Mouse (Mus musculus): ENCODE measurements around the gene Ugt1a8.
"Not testable (repeated sequence)": the region's sequence is repeated elsewhere in the genome, so short reads cannot be mapped to it uniquely, and the experiment has no call there.

The Ugt1a8 gene

DNA sequence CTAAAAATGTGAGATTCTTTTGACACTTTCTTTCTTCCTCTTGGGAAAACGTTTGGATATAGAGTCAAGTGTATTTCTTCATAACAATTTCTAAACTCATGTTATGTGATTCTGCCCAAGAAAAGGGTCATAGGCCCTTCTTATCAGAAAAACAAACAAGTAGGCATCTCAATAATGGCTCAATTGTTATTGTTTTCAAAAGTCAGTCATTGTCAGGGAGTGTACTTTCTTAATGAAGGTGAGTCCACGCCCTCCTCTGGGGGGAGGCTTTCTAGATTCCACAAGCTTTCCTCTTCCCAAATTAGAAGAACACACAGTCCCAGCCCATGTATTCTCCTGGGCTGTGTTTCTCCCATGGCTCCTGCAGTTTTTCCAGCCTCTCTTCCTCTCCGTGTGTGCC is at the start of gene Ugt1a8:
TSS of gene Ugt1a8 (plus strand) at position 301 of the 400 bp plus-strand sequence.
- no peak for DNase-seq

- not testable (repeated sequence) for DNase-seq
Measured at GRCm38 (mm10) chr1:88043044-88043443, 44.6 kb upstream of the Ugt1a8 start.

GRCm38 (mm10) chr1:88044832-88045437 is 42.7 kb upstream of the Ugt1a8 start:
- not testable (repeated sequence) for DNase-seq

DNA sequence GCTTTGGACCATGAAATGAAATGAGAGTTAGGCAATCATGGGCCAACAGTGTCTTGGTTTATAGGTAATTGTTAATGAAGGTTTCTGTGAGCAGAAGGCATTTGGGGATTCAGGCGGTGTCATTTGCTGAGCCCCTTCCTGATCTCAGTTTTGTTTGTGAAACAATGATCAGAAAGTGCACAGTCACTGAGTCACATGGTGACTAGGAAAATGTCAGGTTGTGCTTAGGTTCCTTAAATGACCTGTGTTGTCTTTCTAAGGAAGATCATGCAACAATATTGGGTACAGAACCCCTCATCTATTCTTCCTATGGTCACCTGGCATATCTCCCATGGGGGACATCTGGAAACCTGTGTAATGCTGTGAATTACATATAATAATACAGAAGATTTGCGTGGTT is 40.2 kb upstream of the Ugt1a8 start:
- DNase-seq: not testable (repeated sequence)

GRCm38 (mm10) chr1:88055088-88055487 is 32.5 kb upstream of the Ugt1a8 start, which contains the start of gene Ugt1a10:
TSS of gene Ugt1a10 (plus strand) at chr1:88055388.
- DNase-seq: no peak

- not testable (repeated sequence) for DNase-seq
Measured at GRCm38 (mm10) chr1:88066472-88067102, 21.0 kb upstream of the Ugt1a8 start.

DNA sequence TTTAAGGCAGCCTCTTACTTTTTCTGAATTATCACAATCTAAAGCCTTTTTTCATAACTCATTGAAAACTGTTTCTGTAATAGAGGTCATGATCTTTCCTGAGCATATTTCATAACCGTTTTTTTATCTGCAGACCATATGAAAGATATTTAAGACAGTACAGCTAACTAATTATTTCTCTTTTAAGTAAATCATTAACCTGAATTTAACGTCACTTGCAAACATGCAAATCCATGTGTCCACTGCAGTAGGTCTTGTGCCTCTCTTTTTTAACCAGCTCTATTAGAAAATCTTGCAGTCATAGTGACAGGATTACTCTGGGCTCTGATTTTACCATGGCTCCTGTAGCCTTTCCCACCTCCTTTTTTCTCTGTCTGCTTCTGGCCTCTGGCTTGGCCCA is 17.1 kb upstream of the Ugt1a8 start, which contains the start of gene Ugt1a9:
TSS of gene Ugt1a9 (plus strand) at position 306 of the 400 bp plus-strand sequence.
- no peak for DNase-seq

GRCm38 (mm10) chr1:88070902-88071301 is 16.7 kb upstream of the Ugt1a8 start:
- DNase-seq: no peak

GRCm38 (mm10) chr1:88074471-88074870 is 13.1 kb upstream of the Ugt1a8 start:
- no peak for DNase-seq

DNA sequence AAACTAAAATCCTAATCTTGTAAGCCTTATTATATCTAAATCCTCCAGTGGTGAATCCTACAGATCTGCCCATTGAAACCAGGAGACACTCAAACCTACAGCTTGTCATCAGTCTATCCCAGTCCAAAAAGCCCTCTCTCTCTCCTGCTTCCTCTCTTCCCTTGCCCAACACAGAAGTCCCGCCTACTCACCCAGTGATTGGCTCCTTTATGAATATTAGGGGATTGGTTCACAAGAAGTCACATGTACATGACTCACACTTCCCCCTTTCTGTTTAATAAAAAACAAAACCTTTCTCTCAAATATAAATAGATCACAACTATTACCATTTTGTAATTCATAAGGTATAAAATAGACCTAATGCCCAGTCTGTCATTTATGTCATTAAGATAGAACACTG is 10.5 kb upstream of the Ugt1a8 start:
- DNase-seq: no peak

- DNase-seq: no peak
Measured at GRCm38 (mm10) chr1:88081670-88082069, 5.9 kb upstream of the Ugt1a8 start.

GRCm38 (mm10) chr1:88086125-88086524 is 1.5 kb upstream of the Ugt1a8 start:
- DNase-seq: no peak

DNA sequence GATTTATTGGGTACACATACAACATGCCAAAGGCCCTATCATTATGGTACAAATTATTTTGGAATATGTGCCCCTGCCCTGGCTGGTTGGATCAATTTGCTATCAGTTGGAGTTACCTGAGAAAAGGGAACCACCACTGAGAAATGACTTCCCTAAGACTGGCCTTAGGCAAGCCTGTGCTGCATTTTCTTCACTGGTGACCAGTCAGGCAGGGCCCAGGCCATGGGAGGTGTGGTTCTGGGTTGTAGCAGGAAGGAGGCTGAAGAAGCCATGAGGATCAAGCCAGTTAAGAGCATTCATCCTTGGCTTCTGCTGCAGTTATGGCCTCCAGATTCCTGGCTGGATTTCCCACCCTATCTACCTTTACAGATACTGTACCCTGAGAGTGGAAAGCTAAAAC is 4.7 kb downstream of the Ugt1a8 start:
- no peak for DNase-seq

DNA sequence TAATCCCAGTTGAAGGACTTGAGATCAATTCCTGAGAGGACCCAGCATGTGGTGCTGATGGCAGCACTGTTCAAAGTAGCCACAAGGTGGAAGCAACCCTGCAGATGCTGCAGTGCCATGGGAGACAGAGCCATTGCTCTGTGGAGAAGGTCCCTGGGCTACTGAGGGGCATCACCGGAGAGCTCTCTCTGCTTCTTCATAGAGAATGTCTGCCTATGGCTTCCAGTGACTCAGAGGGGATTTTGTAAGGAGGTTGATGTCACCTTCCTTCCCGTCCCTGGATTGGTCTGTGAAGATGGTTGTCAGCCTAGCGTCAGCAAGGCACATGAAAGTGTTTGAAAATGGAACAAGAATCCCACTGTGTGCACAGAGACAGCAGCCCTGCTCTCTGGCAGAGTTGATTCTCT is 6.7 kb downstream of the Ugt1a8 start:
- DNase-seq: not testable (repeated sequence)

DNA sequence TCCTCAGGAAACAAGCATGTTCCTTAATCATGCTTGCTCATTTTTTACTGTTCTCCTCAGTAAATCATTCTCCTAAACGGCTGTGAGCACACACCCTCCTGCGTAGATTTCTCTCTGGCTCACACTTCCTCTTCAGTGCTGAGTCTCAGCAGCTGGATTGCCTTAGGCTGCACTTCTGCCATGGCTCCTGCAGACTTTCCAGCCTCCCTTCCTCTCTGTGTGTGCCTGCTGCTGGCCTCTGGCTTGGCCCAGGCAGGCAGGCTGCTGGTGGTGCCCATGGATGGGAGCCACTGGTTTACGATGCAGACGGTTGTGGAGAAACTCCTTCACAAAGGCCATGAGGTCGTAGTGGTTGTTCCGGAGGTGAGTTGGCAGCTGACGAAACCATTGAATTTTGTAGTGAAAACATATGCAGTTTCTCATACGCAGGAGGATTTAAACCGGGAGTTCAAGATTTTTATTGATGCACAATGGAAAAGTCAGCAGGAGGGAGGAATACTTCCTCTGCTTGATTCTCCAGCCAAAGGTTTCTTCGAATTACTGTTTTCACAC is 7.4 kb downstream of the Ugt1a8 start, which contains the start of gene Ugt1a7c:
TSS of gene Ugt1a7c (plus strand) at position 122 of the 552 bp plus-strand sequence.
- DNase-seq: peak; percentile 2

DNA sequence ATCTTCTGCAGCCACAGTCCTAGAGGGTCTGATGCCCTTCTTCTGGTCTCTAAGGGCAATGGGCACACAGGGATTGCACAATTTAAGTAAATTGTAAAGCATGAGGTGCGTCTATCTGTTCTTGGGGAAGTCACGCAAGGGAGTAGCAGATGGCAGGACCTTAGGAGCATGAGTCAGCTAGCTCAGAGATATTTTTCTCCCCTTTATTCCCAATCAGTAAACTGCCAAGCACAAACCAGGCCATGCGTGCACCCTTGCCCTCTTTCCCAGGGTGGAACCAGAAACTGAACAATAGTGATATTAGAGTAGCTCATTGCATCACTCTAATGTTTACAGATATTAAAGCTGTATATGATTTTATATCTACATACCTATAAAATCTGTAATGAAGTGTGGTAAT is 10.9 kb downstream of the Ugt1a8 start:
- DNase-seq: not testable (repeated sequence)

DNA sequence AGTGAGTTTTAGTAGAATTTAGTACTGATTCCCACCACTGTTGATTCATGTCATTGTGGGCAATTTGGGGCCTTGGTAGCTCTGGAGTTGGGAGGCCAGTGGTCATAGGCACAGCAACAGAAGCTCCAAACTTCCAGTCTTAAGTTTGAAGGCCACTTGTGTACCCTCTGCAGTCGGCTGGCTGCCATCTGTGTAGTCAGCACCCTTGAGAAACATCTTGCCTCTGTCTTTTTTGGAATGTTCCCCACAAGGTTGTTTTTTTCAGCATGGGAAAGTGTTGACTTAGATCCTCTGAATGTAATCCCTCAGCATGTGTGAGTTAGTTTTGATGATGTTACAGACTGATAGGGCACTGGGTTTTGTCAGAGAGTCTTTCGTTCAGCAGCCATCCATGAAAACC is 12.1 kb downstream of the Ugt1a8 start:
- not testable (repeated sequence) for DNase-seq

DNA sequence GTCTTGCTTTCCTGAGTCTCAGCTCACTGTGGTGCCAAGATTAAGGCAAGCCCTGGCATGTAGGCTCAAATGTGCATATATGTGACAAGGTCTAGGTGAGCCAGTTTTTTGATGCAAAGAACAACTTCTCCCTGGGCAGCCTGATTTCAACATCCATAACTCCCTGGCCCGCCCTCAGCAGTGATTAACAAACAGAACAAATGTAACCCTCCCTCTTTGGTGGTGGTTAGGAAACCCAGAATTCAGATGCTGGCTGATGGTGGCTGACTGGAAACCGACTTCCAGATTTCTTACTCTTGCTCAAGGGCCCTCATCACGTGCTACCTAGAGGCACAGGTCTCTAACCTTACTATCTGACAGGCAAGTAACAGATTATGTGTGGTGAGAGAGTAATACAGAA is 15.4 kb downstream of the Ugt1a8 start, which contains the start of gene Ugt1a6b:
TSS of gene Ugt1a6b (plus strand) at position 234 of the 400 bp plus-strand sequence.
- DNase-seq: not testable (repeated sequence)

GRCm38 (mm10) chr1:88103697-88104468 is 16.3 kb downstream of the Ugt1a8 start:
- DNase-seq: not testable (repeated sequence)

DNA sequence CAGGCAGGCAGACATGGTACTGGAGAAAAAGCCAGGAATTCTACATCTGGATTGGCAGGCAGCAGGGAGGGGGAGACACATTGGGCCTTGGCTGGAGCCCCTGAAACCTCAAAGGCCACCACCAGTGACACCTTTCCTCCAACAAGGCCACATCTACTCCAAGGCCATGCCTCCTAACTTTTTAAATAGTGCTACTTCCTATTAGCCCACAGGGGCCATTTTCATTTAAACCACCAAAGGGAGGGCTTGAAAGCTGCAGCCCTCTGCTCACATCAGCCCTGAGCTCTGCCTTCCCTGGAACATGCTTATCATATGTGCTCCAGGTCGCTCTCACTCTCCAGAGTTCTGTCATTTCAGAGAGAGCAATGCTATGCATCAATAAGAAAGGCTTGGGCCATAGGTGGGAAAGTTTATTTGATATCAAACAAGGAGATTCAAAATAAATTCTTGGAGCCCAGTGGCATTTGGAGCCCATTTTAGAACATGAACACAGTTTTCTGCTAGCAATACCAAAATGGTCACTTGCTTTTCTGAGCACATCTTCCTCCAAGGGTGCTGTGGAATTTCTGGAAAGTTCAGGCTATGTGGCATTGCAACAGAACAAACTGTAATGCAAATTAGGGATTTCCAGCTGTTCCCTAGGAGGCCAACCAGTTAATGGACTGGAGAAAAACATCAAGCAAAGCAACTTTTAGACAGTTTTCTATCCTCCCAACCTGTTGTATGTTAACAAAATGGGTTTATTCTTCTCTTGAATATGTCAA is 17.2 kb downstream of the Ugt1a8 start:
- DNase-seq: no peak

DNA sequence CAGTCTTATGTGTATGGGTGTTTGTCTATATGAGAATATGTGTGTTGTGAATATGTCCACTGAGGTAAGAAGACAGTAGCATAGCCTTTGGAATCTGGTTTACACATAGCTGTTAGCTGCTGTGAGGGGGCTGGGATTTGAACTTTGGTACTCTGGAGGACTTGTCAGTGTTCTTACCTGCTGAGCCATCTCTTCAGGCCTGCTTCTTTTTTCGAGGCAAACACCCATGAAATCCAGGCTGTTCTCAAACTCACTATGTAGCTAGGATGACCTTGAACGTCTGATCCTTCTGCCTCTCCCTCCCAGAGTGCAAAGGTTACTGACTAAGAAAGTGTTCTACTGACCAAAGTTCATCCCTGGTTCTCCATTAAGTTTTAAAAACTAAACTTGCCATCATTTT is 18.0 kb downstream of the Ugt1a8 start:
- no peak for DNase-seq

- not testable (repeated sequence) for DNase-seq
Measured at GRCm38 (mm10) chr1:88109027-88109557, 21.5 kb downstream of the Ugt1a8 start.
